Mouse (Mus musculus) neural tube, embryonic 11.5 days (tissue): ENCODE data around the gene Trp53bp2. TPM values are rescaled to one million over a fixed set of nuclear protein-coding genes. Genes with fewer than 3 reads are reported as not detected.

Experiments
- ATAC-seq: fragments of 200-750 bp; cut with Nextera tagmentation; 2 replicates; pipeline ENCODE4 v1.8.0; 2017; ENCODE audit warnings: moderate number of reproducible peaks, mild to moderate bottlenecking, moderate TSS enrichment, moderate library complexity; ENCODE audit not compliant: insufficient read depth, low FRiP score, low TSS enrichment
- DNase-seq: peaks from one replicate; pipeline ENCODE4 v3.0.0-alpha.2; 2015; ENCODE audit warnings: low spot score
- H3K27ac ChIP-seq: fragments of 300-500 bp; sonication (generic); 2 replicates; pipeline ENCODE4 v1.5.1; 2014; ENCODE audit warnings: low read depth, mild to moderate bottlenecking, low read length
- H3K27me3 ChIP-seq: fragments of 300-500 bp; sonication (generic); 2 replicates; pipeline ENCODE4 v1.6.1; 2014; ENCODE audit warnings: mild to moderate bottlenecking, low read length, mixed read lengths; ENCODE audit not compliant: control insufficient read depth, insufficient read depth
- H3K36me3 ChIP-seq: fragments of 300-500 bp; sonication (generic); 2 replicates; pipeline ENCODE4 v1.6.1; 2014; ENCODE audit warnings: mild to moderate bottlenecking, low read length, moderate library complexity, mixed read lengths; ENCODE audit not compliant: control insufficient read depth, insufficient read depth
- H3K4me1 ChIP-seq: fragments of 300-500 bp; sonication (generic); 2 replicates; pipeline ENCODE4 v1.6.1; 2014; ENCODE audit warnings: low read length, mixed read lengths; ENCODE audit not compliant: control insufficient read depth, insufficient read depth
- H3K4me2 ChIP-seq: fragments of 300-500 bp; sonication (generic); 2 replicates; pipeline ENCODE4 v1.6.1; 2014; ENCODE audit warnings: low read depth, mild to moderate bottlenecking, moderate library complexity
- H3K4me3 ChIP-seq: fragments of 300-500 bp; sonication (generic); 2 replicates; pipeline ENCODE4 v1.5.1; 2014; ENCODE audit warnings: low read depth, low read length
- H3K9ac ChIP-seq: fragments of 300-500 bp; sonication (generic); 2 replicates; pipeline ENCODE4 v1.6.1; 2014; ENCODE audit warnings: mild to moderate bottlenecking, low read length
- H3K9me3 ChIP-seq: fragments of 300-500 bp; sonication (generic); 2 replicates; pipeline ENCODE4 v1.6.1; 2016; ENCODE audit warnings: low read length; ENCODE audit not compliant: control insufficient read depth
- WGBS: fragments of 180-500 bp; shearing (Covaris S2); extraction: QIAGEN DNeasy Blood & Tissue Kit; methylation state at CpG from one replicate; pipeline ENCODE4 v1.1.7; 2014; 5-methylcytosine and 5-hydroxymethylcytosine counted together
- polyA plus RNA-seq: library from polyadenylated mRNA; unstranded; fragments of >200 nt; fragmentation: Nextera tagmentation; extraction: Ambion mirVana; gene quantifications from 2 replicates; pipeline ENCODE4 v1.2.1, GENCODE M21; 2014

Gene Trp53bp2
- polyA plus RNA-seq, 1 experiment from 2014 or later, result 40.1 TPM

GRCm38 (mm10) chr1:182505291-182505690 is 96.3 kb downstream of the Trp53bp2 start:
- DNase-seq, result no peak
- Histone ChIP-seq H3K4me1 (no peaks in the 10 kb centered on the region), H3K4me2 (no peak overlapping the region), H3K9ac (no peak overlapping the region), H3K27ac (no peak overlapping the region), H3K27me3 (no peaks in the 10 kb centered on the region), H3K9me3 (no peaks in the 10 kb centered on the region), H3K36me3 (no peaks in the 10 kb centered on the region; the same call in none of the 2 replicates), H3K4me3 (no peak overlapping the region)
- ATAC-seq, result no peak
- WGBS, result 92% methylated on average over 3 of the region's 3 CpGs

DNA sequence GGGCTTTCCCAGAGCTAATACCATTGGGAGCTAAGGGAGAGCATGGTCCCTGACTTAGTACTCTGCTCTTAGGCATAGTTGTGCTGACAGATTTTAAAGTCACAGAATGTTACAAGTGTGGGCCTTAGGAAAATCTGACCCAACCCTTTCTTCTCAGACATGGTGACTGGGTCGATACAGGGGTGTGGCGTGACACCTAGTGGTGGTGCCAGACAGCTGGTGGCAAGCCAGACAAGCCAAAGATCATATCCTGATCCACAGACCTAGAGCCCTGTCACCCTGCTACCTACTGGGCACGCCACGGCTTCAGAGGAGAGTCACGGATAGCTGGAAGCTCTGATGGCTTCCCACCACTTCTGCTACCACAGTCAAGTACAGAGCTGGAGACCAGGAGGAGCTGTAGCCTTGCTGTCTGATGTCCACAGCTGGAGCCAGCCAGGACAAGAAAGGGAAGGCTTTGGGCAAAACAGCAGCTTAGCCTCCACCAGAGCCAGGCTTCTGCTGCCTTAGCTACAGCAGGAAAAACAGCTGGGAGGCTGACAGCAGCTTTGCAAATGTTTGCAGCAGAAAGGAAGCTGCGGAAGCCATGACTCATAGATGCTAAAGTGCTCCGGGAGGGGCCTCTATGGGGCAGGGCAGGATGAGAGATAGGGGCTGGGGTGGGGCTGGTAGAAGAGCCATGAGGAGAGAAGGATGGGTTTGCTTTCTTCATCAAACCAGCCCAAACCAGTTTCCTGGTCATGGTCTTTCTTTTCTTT is 97.4 kb downstream of the Trp53bp2 start:
- Histone ChIP-seq H3K9me3 (no peaks in the 10 kb centered on the region), H3K36me3 (peaks cover 3% of the 10 kb centered on the region), H3K4me3 (no peak overlapping the region), H3K4me2 (no peak overlapping the region), H3K4me1 (no peaks in the 10 kb centered on the region), H3K27me3 (no peaks in the 10 kb centered on the region), H3K27ac (no peak overlapping the region), H3K9ac (no peak overlapping the region)
- 69% methylated on average over 7 of the region's 7 CpGs for WGBS
- DNase-seq (no peak), ATAC-seq (no peak)

DNA sequence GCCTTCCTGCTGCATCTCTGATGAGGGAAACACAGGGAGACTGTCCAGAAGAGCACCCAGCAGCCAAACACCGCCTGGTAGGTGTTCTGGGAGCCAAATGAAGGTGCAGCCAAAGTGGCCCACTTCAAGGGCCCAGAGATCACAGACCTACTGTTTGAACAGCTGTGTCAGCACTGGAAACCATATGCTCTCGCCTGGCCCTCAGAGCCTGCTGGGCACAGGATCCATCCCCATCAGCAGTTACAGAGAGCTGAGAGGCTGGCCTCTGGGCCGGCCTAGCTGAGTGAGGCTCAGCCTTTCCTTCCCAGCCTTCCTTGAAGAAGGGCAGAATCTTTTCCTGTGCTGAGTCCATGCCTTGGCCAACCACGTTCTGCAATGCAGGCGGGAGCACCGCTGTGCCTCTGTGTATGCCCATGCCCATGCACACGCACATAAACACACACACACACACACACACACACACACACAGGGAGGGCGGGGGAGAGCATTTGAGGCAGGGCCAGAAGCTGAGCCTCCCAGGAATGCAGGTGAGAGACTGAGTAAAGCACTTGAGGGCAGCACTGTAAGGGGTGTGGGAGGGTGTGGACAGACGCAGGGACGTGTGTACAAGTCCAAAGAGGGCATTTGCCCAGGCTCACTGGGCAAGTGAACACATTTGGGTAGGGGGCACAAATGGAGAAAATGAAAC is 100.3 kb downstream of the Trp53bp2 start:
- ATAC-seq (no peak), DNase-seq (no peak)
- peaks cover 3% of the 10 kb centered on the region for H3K36me3 ChIP-seq
- no peaks in the 10 kb centered on the region for H3K4me1 ChIP-seq
- no peak overlapping the region for H3K27ac ChIP-seq
- 68% methylated on average over 10 of the region's 10 CpGs for WGBS
- H3K27me3 ChIP-seq, result no peaks in the 10 kb centered on the region
- no peak overlapping the region for H3K4me3 ChIP-seq
- no peak overlapping the region for H3K4me2 ChIP-seq
- no peak overlapping the region for H3K9ac ChIP-seq
- H3K9me3 ChIP-seq, result no peaks in the 10 kb centered on the region

- Histone ChIP-seq H3K27ac (no peak overlapping the region), H3K27me3 (no peaks in the 10 kb centered on the region), H3K9me3 (no peaks in the 10 kb centered on the region), H3K4me1 (peaks cover 2% of the 10 kb centered on the region; the same call in 1 of the 2 replicates), H3K4me3 (no peak overlapping the region), H3K4me2 (no peak overlapping the region), H3K36me3 (peaks cover 3% of the 10 kb centered on the region), H3K9ac (no peak overlapping the region)
- ATAC-seq (no peak), DNase-seq (no peak)
- WGBS, result 84% methylated on average over 2 of the region's 2 CpGs
Observed at GRCm38 (mm10) chr1:182511073-182511472, 102.1 kb downstream of the Trp53bp2 start.

DNA sequence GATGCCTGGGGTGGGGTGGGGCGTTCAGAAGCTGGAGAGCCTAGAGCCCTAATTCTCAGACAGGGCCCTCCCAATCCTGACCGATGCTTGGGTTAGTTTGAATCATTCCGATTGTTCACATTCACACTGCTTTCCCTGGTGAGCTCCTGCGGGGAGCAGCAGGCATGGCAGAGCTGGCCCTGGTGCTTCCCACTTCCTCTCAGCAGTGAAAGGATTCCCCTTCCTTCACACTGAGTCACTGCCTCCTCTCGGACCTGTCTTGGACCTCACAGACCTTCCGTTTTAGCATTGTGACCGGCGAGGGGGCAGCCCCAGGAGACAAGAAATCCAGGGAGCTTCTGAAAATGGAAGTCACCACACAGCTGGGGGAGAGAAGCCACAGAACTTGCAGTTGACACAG is 102.8 kb downstream of the Trp53bp2 start:
- Histone ChIP-seq H3K4me1 (peaks cover 8% of the 10 kb centered on the region), H3K9ac (no peak overlapping the region), H3K4me3 (no peak overlapping the region), H3K27me3 (no peaks in the 10 kb centered on the region), H3K4me2 (no peak overlapping the region), H3K9me3 (no peaks in the 10 kb centered on the region), H3K27ac (no peak overlapping the region), H3K36me3 (peaks cover 3% of the 10 kb centered on the region; the same call in 1 of the 2 replicates)
- DNase-seq (no peak), ATAC-seq (no peak)
- 76% methylated on average over 8 of the region's 8 CpGs for WGBS

Other genes starting within 250 kb of the Trp53bp2 start
- not detected in 2 replicates for gene Vmn1r1, start 244.7 kb upstream of the Trp53bp2 start, polyA plus RNA-seq
- gene Degs1, start 126.4 kb upstream of the Trp53bp2 start, polyA plus RNA-seq, result 68.8 and 68.9 TPM in 2 replicates
- gene Fbxo28, start 67.5 kb upstream of the Trp53bp2 start, polyA plus RNA-seq, result 33.0 and 33.3 TPM in 2 replicates
- 81.8 and 90.8 TPM in 2 replicates for gene Capn2, start 108.4 kb downstream of the Trp53bp2 start, polyA plus RNA-seq
- not detected in 2 replicates for gene Capn8, start 155.8 kb downstream of the Trp53bp2 start, polyA plus RNA-seq